Mouse (Mus musculus) adrenal gland, postnatal 10 days (tissue): ENCODE results near the gene Polm. TPM values are rescaled to one million over a fixed set of nuclear protein-coding genes. Genes with fewer than 3 reads are reported as not detected.
A peak's percentile ranks its signal among the peaks of the same experiment; 100 is the strongest.

ENCODE experiments used
- DNase-seq: peaks from one replicate; pipeline ENCODE4 v3.0.0; 2021; ENCODE audit warnings: mixed read lengths
- long read RNA-seq, 2 experiments: library from polyadenylated mRNA; stranded (forward); transcript quantifications; one replicate each; pipeline ENCODE4 v2.0.0; 2021
- total RNA-seq, 2 experiments: library from RNA; stranded (reverse); gene quantifications; 2 replicates each; pipeline ENCODE4 v1.2.3; 2021

Polm gene
- 10 to 100 TPM in 1 of 2 experiments, 1 to 10 TPM in 1; 6.3 to 13.7 TPM for total RNA-seq
- long read RNA-seq, experiment 1, partial matches to known transcripts, result 0 of 9 reads
- long read RNA-seq, experiment 1, other reads (novel, unspliced or antisense), result 6 of 9 reads
- long read RNA-seq, experiment 2, transcript Polm-201 (11 exons, 2,924 nt), result major isoform, 5 of 8 reads
- long read RNA-seq, experiment 2, partial matches to known transcripts, result 1 of 8 reads
- long read RNA-seq, experiment 2, other reads (novel, unspliced or antisense), result 2 of 8 reads

DNA sequence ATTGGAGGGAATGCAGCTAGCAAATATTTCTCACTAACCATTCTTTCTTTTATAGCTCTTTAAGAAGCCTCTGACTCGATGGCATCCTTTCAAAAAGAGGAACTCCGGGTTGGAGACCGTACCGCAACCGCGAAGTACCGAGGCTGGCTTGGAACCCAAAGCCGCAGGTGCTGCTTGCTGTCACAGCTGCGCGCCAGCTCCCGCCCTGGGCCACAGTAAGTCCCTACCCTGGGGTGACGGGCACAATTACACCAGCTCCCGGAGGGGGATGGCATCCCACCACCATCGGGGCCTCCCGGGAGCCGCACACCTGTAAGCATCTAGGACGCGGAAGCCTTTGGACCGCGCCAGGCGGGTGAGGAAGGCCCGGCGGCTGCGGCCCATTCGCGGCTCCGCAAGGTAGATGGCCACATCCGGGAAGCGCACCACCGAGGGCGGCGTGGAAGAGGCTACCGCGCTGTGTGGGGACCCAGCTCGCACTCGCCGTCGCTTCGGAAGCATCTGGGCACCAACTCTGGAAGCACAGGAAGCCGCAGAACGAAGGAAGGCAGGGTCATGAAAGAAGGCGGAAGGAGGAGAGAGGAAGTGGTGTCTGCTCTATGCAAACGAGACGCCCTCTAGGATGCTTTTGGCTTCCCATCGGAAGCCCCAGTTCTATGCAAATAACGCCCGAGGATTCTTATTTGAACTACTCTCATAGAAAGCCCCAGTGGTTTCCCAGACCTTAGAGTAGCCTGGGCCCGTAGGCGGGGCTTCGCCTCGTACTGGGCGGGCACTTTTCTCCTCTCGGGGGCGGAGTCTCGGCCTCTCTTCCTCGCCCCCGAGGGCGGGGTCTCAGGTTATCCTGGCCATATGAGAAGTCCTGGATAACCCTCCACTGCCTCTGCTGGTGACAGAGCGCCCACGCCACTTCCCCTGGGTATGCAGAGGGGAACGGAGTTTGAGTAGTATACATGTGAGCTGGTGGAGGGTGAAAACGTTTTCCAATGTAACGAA is at the start of gene Polm:
Gene Polm (minus strand): TSS at position 766 of the 996 bp plus-strand sequence.
- peak; percentile 95 for DNase-seq

- DNase-seq, result no peak
These were observed 49.4 kb upstream of the Polm start for GRCm38 (mm10) chr11:5887250-5887649.

DNA sequence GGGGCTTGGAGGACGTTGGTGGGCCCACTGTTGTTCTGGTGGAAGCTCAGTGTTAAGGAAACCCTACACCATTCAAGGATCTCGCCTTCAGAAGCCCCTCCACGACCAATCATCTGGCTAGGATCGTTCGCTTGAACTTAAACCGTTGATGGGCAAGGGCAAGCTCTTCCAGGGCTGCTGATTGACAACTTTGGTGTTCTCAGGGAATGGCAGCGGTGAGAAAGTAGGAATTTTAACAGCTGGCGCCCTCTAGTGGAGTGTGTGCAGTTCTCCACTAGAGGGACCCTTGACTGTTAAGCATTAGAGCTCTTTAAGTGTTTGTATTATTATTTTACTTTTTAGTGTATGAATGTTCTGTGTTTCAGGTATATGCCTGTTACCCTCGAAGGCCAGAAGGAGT is 48.4 kb upstream of the Polm start:
- DNase-seq, result peak; percentile 71

DNA sequence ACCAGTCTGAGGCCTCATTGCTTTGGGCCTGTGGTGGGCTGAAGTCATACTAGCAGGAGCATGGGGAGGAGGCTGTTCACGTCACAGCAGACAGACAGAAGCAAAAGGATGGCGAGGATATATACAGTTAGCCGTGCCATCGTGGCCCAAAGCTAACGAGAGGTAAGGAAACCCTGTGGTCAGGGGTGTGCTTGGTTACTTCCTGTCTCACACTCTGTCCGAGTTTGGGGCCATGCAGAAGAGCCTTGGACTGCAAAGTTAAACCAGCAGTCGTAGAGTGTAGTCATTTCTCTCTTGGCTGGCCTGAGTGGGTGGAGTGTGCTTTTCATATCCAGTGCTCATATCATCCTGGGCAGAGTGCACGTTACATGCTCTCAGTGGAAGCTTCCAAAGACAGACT is 44.7 kb upstream of the Polm start:
- DNase-seq, result no peak

GRCm38 (mm10) chr11:5879905-5880304 is 42.1 kb upstream of the Polm start:
- DNase-seq, result peak; percentile 71

- no peak for DNase-seq
These were observed 40.8 kb upstream of the Polm start for GRCm38 (mm10) chr11:5878661-5879060.

GRCm38 (mm10) chr11:5877921-5878526 is 40.2 kb upstream of the Polm start, which contains the start of gene Pold2:
Pold2 (minus strand) TSS chr11:5878292.
- DNase-seq, result peak; percentile 98

DNA sequence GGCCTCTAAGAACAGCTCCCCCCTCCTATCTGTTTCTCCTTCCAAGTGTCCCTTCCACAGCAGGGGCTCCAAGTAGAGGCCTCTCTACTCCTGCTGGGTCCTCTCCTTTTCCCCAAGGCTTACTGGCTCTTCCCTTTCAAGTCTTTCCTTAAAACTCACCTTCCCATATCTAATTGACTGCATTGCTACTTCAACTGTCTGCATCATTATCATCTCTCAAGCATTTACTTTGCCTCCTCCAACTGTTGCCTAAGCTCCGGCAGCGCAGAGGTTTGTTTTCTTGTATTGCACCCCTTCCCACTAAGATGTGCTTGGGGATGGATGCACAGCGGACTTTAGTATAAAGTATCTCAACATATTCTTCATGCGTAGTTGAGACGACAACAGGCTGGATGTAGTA is 39.6 kb upstream of the Polm start:
- DNase-seq, result no peak

DNA sequence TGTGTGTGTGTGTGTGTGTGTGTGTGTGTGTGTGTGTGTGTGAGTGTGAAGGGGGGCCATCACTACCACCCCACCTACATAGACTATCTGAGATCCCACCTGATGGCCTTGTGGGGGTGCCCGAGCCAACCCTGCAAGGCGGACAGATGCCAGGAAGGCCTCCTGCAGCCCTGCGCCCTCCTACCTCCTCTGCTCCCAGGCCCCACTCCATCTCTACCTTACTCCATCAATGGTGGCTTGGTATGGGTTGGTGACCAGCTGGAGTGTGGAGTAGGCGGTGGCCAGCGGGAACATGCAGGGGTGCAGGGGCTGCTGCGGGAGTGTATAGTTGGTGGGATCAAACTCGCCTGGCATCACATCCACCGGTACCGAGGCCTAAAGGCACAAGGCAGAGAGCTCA is 35.4 kb upstream of the Polm start:
- no peak for DNase-seq

DNA sequence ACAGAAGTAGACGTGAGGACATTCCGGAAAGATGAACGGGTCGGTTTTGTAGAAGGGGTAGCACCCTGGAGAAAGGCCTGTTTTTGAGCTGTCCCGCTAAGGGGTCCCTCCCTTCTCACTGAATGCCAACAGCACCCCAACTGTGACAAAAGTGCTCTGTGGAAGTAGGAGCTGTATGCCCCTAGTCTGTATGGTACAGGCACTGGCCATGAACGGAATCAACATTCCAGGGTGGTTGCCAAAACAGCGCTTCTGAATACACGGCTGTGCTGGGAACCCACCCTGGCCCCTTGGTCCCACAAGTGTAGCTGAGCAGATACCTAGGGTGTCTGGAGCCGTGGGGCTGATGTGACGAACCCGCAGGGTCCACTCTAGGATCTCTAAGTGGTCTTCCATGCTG is 34.9 kb upstream of the Polm start:
- no peak for DNase-seq

GRCm38 (mm10) chr11:5870069-5870468 is 32.3 kb upstream of the Polm start:
- no peak for DNase-seq

GRCm38 (mm10) chr11:5869331-5869730 is 31.5 kb upstream of the Polm start:
- DNase-seq, result no peak

DNA sequence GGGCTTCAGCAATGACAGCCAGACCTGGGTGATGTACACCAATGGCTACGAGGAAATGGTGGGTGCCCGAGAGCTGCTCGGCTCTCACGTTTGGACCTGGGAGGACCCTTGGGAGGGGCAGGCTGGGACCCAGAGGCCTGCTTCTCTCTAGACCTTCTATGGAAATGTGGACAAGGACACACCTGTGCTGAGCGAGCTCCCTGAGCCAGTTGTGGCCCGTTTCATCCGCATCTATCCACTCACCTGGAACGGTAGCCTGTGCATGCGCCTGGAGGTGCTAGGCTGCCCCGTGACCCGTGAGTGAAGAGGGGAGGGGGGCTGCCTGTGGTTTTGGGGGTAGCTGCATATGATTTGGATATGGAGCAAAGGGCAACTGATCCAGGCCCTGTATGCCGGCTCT is 30.5 kb upstream of the Polm start:
- no peak for DNase-seq

- DNase-seq, result no peak
These were observed 29.4 kb upstream of the Polm start for GRCm38 (mm10) chr11:5867196-5867595.

- peak; percentile 85 for DNase-seq
These were observed 24.7 kb upstream of the Polm start for GRCm38 (mm10) chr11:5862394-5863105.

DNA sequence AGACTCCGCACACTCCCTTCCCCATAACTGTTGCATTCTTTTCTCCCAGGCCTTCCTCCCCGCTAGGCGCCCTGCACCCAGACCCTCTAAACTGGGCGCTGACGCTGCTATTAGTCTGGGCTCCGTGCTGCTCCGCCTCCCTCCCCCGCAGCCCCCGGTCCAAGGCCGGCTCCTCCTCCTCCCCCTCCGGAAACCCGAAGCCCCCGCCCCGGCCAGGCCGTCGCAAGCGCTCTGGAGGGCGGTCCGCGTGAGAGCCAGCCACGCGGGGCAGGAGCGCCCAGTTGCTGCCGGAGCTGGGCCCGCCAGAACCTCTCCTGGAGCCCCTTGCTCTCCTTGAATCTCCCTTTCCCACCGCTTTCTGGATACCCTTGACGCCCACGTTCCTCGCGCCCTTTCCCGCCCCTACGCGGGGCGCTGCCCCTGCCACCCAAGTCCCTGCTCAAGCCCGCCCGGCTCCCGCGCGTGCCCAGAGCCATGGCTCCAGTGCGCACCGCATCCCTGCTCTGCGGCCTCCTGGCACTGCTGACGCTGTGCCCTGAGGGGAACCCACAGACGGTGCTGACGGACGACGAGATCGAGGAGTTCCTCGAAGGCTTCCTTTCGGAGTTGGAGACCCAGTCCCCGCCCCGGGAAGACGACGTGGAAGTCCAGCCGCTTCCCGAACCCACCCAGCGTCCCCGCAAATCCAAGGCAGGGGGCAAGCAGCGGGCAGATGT is 24.0 kb upstream of the Polm start, which contains the start of gene Aebp1:
Gene Aebp1 (plus strand): TSS at position 270 of the 716 bp plus-strand sequence.
- peak; percentile 90 for DNase-seq

GRCm38 (mm10) chr11:5860639-5861038 is 22.8 kb upstream of the Polm start:
- no peak for DNase-seq

DNA sequence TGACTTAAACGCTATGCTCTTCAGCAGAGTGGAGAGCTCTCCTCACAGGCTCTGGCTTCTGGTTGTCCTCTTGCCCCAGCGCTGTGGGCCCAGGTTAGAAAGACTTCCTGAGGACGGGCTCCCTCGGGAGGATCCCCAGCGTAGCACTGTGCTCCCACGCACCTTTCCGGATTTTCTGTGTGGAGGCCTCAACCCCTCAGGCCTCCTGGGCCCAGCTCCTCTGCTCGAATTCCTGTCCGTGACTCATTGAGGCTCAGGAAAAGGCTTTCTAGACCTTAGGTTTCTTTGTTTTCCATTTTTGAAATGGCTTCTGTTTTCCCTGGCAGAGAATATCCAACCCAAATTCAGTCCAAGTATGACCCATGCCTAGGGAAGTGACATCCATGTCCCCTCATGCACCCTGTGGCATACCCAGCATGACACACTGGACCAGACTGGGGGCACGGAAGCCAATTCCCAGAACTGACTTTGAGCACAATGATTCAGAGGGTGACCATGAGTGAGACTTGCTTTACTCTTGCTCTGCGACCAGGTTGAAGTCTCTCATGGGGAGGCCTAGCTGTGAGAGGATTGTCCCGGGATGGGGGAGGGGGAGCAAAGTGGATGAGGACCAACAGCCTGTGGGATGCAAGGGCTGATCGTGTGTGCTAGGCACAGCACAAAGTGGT is 22.2 kb upstream of the Polm start:
- DNase-seq, result no peak

DNA sequence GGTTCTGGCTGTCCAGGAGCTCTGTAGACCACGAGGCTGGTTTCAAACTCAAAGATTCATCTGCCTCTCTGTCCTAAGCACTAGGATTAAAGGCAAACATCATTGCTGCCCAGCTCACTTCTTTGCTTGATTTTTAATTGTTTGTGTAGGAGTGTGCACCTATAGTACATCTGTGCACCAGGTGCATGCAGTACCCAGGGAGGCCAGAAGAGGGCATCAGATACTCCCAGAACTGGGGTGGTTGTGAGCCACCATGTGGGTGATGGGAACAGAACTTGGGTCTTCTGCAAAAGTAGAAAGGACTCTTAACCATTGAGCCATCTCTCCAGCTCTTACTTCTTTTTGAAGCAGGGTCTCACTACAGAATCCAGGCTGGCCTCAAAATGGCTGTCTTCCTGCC is 20.9 kb upstream of the Polm start:
- no peak for DNase-seq

- DNase-seq, result no peak
These were observed 18.8 kb upstream of the Polm start for GRCm38 (mm10) chr11:5856479-5857130.
